Mouse (Mus musculus): ENCODE results near the gene Smad3. TPM values are rescaled to one million over a fixed set of nuclear protein-coding genes. Genes with fewer than 3 reads are reported as not detected.
A peak's percentile ranks its signal among the peaks of the same experiment; 100 is the strongest.

The Smad3 gene
- polyA plus RNA-seq, 1 experiment from 2014 or later = 24.0 TPM

DNA sequence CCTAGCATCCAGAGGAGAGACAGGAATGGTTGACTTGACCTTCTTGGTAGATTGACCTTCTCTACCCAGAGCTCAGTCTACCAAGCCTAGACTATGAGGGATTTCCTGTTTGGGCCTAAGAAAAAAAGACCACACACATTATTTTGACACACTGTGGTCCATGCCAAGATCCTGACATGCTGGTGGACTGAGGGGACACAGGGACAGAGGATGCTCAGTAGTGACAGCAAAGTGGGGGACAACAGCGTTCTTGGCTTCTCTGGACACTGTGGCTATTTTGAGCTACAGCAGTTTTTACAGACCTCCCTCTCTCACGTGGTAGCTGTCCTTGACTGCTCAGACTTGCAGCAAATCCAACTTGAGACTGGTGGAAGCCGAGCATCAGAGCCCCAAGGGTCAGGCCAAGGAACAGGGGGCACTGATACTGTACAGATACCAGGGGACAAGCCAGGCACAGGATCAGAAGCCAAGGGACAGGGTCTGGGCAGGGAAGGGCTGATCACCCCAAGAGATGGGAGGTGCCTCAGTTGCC, 40.3 kb downstream of the Smad3 start:
- 80% methylated on average over 3 of the region's 3 CpGs for WGBS
- Histone ChIP-seq H3K4me3 (ENCODE audit: low read depth, low read length) (no peak overlapping the region), H3K27me3 (ENCODE audit: control insufficient read depth, insufficient read depth, low read length) (no peaks in the 10 kb centered on the region), H3K4me2 (ENCODE audit: low read depth, severe bottlenecking) (no peak overlapping the region), H3K27ac (replicated peaks; ENCODE audit: low read depth, low read length) (no peak overlapping the region), H3K36me3 (ENCODE audit: control insufficient read depth, insufficient read depth, low read length) (no peaks in the 10 kb centered on the region; the same call in 1 of the 2 replicates), H3K4me1 (ENCODE audit: control insufficient read depth, insufficient read depth, low read length) (peaks cover 17% of the 10 kb centered on the region), H3K9me3 (ENCODE audit: control insufficient read depth, low read length) (no peaks in the 10 kb centered on the region), H3K9ac (ENCODE audit: low read length) (no peak overlapping the region)
- no peak for DNase-seq (ENCODE audit: low spot score)
- no peak for ATAC-seq (ENCODE audit: insufficient number of reproducible peaks, low FRiP score, low TSS enrichment, low read depth)

DNA sequence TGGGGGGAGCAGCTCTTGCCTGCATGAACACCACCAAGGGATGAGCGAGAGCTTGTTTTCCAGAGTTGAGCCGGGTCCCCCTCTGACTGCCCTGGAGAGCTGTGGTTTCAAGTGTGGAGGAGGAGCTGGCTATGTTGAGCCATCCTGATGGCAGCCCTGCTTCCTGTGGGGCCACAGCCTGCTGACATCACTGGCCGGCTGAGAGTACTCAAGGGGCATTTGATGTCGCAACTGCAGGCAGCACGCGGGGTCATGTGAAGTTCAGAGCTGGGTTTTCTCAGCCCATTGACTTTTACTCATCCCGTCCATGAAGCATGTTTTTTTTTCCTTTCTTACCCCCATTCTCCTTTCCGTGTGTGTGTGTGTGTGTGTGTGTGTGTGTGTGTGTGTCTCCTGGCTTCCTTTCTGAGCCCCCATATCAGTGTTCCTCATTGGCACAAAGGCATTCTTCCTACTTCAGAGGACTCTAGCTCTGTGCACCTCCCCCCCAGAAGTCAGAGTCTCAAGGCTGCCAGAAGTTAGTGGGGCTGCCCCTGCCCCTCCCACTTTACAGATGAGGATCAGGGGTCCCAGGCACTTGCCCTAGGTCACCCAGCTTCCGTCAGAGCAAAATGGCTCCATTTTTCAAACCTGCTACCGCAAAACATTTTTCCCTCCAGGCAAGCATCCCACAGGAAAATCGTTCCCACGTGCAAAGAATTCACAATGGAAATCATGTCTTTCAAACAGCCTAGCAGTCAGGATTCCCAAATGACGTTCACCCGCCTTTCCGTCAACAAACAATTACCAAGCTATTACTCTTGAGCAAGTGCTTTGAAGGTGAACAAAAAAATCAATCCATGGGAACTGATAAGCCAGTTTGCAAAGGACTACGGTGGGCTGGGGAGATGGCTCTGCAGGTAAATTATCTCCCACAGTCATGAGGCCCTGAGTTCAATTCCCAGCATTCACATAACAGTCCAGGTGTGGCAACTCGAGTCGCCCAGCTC, 41.4 kb downstream of the Smad3 start:
- ATAC-seq (ENCODE audit: insufficient number of reproducible peaks, low FRiP score, low TSS enrichment, low read depth) = no peak

DNA sequence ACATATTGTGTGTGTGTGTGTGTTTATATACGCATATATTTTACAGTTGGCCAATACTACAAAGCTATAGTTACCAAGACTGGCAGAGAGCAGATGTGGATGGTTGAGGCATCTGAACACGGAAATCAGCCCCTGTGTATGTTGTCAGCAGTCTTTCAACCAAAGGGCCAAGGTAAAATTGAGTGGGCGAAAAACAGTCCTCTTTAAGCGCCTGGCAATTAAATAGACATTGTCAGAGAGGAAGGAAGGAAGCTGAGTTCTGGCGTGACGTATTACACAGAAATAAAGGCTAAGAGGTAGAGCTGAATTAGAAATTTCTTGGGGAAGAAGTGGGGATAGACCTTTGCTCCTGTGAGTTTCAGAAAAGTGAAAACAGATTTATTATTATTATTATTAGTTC, 43.2 kb downstream of the Smad3 start:
- Histone ChIP-seq H3K27ac (replicated peaks; ENCODE audit: low read depth, low read length) (no peak overlapping the region), H3K4me2 (ENCODE audit: low read depth, severe bottlenecking) (no peak overlapping the region), H3K9ac (ENCODE audit: low read length) (no peak overlapping the region), H3K36me3 (ENCODE audit: control insufficient read depth, insufficient read depth, low read length) (peaks cover 4% of the 10 kb centered on the region; the same call in 1 of the 2 replicates), H3K4me3 (ENCODE audit: low read depth, low read length) (no peak overlapping the region), H3K9me3 (ENCODE audit: control insufficient read depth, low read length) (no peaks in the 10 kb centered on the region), H3K4me1 (ENCODE audit: control insufficient read depth, insufficient read depth, low read length) (peaks cover 17% of the 10 kb centered on the region), H3K27me3 (ENCODE audit: control insufficient read depth, insufficient read depth, low read length) (no peaks in the 10 kb centered on the region)
- no peak for DNase-seq (ENCODE audit: low spot score)
- WGBS = 69% methylated on average over 6 of the region's 6 CpGs
- ATAC-seq (ENCODE audit: insufficient number of reproducible peaks, low FRiP score, low TSS enrichment, low read depth) = no peak

More for the DNA sequence above, 41.4 kb downstream of the Smad3 start:
- no peaks in the 10 kb centered on the region; the same call in 1 of the 2 replicates for H3K36me3 ChIP-seq (ENCODE audit: control insufficient read depth, insufficient read depth, low read length)
- H3K27me3 ChIP-seq (ENCODE audit: control insufficient read depth, insufficient read depth, low read length) = no peaks in the 10 kb centered on the region
- no peak overlapping the region for H3K27ac ChIP-seq (replicated peaks; ENCODE audit: low read depth, low read length)
- no peak overlapping the region for H3K9ac ChIP-seq (ENCODE audit: low read length)
- WGBS = 21% methylated on average over 18 of the region's 18 CpGs
- DNase-seq (ENCODE audit: low spot score) = peak; percentile 47
- H3K4me1 ChIP-seq (ENCODE audit: control insufficient read depth, insufficient read depth, low read length) = peaks cover 17% of the 10 kb centered on the region
- H3K4me2 ChIP-seq (ENCODE audit: low read depth, severe bottlenecking) = no peak overlapping the region
- H3K4me3 ChIP-seq (ENCODE audit: low read depth, low read length) = no peak overlapping the region
- H3K9me3 ChIP-seq (ENCODE audit: control insufficient read depth, low read length) = no peaks in the 10 kb centered on the region

DNA sequence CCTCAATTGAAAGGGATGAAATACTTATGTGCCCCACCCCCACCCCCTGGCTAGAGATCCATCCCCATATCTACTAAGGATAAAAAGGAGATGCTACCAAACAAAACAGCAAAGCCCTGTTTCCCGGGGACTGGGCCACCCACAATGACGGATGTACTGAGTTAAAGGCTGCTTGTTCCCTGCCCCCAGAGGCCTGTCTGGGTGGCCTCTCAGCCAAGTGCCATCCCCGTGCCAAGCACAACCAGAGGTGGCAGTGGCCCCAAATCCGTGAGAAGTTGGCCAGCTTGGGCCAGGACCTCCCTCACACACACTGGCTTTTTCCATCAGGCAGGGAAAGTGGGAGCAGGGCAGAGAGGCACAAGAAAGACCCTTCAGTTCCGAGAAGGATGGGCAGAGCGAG, 45.0 kb downstream of the Smad3 start:
- no peaks in the 10 kb centered on the region; the same call in 1 of the 2 replicates for H3K9me3 ChIP-seq (ENCODE audit: control insufficient read depth, low read length)
- H3K27ac ChIP-seq (replicated peaks; ENCODE audit: low read depth, low read length) = no peak overlapping the region
- H3K4me2 ChIP-seq (ENCODE audit: low read depth, severe bottlenecking) = no peak overlapping the region
- no peaks in the 10 kb centered on the region for H3K27me3 ChIP-seq (ENCODE audit: control insufficient read depth, insufficient read depth, low read length)
- H3K4me1 ChIP-seq (ENCODE audit: control insufficient read depth, insufficient read depth, low read length) = peaks cover 24% of the 10 kb centered on the region
- H3K36me3 ChIP-seq (ENCODE audit: control insufficient read depth, insufficient read depth, low read length) = peaks cover 4% of the 10 kb centered on the region; the same call in 1 of the 2 replicates
- no peak for DNase-seq (ENCODE audit: low spot score)
- WGBS = 63% methylated on average over 6 of the region's 6 CpGs
- H3K9ac ChIP-seq (ENCODE audit: low read length) = no peak overlapping the region
- no peak overlapping the region for H3K4me3 ChIP-seq (ENCODE audit: low read depth, low read length)
- ATAC-seq (ENCODE audit: insufficient number of reproducible peaks, low FRiP score, low TSS enrichment, low read depth) = no peak

DNA sequence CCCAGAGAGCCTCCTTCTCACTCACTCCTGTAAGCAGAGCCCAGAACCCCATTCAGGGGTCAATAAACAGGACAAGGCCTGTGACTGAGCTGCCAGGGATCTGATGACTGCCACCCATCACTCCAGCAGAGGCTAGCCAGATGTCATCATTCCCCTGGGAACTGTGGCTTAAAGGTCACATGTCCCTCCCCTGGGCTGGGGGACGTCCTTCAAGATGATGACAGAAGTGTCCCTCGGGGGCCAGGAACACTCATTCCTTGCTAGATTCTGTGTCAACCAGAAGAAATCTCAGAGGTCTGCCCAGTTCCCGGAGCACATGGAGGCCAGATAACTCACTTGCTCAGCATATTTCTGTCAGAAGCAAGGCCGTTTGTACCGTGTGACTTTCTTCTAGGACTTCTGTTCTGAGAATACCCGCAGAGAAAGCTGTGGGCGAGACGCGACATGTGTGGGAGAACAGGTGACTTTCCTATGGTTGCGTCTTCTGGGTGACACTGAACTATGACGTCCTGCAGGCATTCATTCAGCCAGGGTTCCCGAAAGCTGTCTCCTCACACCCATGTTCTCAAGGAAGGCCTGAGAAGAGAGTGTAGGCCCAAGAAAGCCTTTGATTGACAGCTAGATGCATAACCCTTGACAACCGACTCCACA, 46.1 kb downstream of the Smad3 start:
- Histone ChIP-seq H3K36me3 (ENCODE audit: control insufficient read depth, insufficient read depth, low read length) (peaks cover 4% of the 10 kb centered on the region; the same call in 1 of the 2 replicates), H3K4me3 (ENCODE audit: low read depth, low read length) (no peak overlapping the region), H3K9ac (ENCODE audit: low read length) (no peak overlapping the region), H3K9me3 (ENCODE audit: control insufficient read depth, low read length) (no peaks in the 10 kb centered on the region; the same call in 1 of the 2 replicates), H3K27me3 (ENCODE audit: control insufficient read depth, insufficient read depth, low read length) (no peaks in the 10 kb centered on the region), H3K4me1 (ENCODE audit: control insufficient read depth, insufficient read depth, low read length) (peaks cover 27% of the 10 kb centered on the region), H3K27ac (replicated peaks; ENCODE audit: low read depth, low read length) (no peak overlapping the region), H3K4me2 (ENCODE audit: low read depth, severe bottlenecking) (no peak overlapping the region)
- WGBS = 77% methylated on average over 13 of the region's 13 CpGs
- no peak for ATAC-seq (ENCODE audit: insufficient number of reproducible peaks, low FRiP score, low TSS enrichment, low read depth)
- DNase-seq (ENCODE audit: low spot score) = no peak

DNA sequence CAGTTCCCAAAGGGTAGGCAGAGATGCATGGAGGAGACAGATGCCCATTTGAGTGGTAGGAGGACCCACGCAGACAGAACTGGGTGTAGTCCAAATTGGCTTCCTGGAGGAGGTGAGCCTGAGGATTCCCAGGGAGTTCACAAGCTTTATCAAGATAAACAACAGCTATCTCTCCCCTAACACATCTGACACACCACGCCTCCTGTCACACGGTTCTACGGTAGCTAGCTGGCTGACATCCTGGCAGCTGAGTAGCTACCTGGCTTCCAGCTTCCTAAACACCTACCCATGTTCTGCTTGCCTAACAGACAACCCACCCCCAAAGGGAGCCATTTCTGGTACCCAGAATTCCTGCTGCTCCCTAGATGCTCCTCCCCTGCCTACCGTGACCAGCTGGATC, 47.9 kb downstream of the Smad3 start:
- 97% methylated on average over 5 of the region's 5 CpGs for WGBS
- Histone ChIP-seq H3K4me1 (ENCODE audit: control insufficient read depth, insufficient read depth, low read length) (peaks cover 30% of the 10 kb centered on the region; the same call in 1 of the 2 replicates), H3K4me3 (ENCODE audit: low read depth, low read length) (no peak overlapping the region), H3K27ac (replicated peaks; ENCODE audit: low read depth, low read length) (no peak overlapping the region), H3K9me3 (ENCODE audit: control insufficient read depth, low read length) (no peaks in the 10 kb centered on the region; the same call in 1 of the 2 replicates), H3K4me2 (ENCODE audit: low read depth, severe bottlenecking) (no peak overlapping the region), H3K9ac (ENCODE audit: low read length) (no peak overlapping the region), H3K27me3 (ENCODE audit: control insufficient read depth, insufficient read depth, low read length) (no peaks in the 10 kb centered on the region), H3K36me3 (ENCODE audit: control insufficient read depth, insufficient read depth, low read length) (peaks cover 4% of the 10 kb centered on the region; the same call in 1 of the 2 replicates)
- ATAC-seq (ENCODE audit: insufficient number of reproducible peaks, low FRiP score, low TSS enrichment, low read depth) = no peak
- no peak for DNase-seq (ENCODE audit: low spot score)

DNA sequence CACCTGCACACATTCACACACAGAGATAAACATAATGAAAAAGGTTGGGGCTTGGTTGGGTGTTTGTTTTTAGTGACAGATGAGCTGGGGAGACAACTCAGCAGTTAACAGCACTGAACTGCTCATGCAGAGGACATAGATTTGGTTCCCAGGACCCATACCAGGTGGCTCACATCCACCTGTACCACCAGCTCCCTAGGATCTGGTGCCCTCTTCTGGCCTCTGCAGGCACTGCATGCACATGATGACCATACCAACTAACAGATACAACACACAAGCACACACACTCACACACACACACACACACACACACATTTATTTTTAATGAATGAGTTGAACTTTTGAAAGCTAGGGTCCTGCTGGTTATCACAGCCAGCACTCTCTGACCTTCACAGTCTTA, 48.5 kb downstream of the Smad3 start:
- Histone ChIP-seq H3K27me3 (ENCODE audit: control insufficient read depth, insufficient read depth, low read length) (no peaks in the 10 kb centered on the region), H3K9me3 (ENCODE audit: control insufficient read depth, low read length) (no peaks in the 10 kb centered on the region; the same call in 1 of the 2 replicates), H3K4me2 (ENCODE audit: low read depth, severe bottlenecking) (no peak overlapping the region), H3K27ac (replicated peaks; ENCODE audit: low read depth, low read length) (no peak overlapping the region), H3K36me3 (ENCODE audit: control insufficient read depth, insufficient read depth, low read length) (peaks cover 4% of the 10 kb centered on the region; the same call in 1 of the 2 replicates), H3K9ac (ENCODE audit: low read length) (no peak overlapping the region), H3K4me1 (ENCODE audit: control insufficient read depth, insufficient read depth, low read length) (peaks cover 30% of the 10 kb centered on the region; the same call in 1 of the 2 replicates), H3K4me3 (ENCODE audit: low read depth, low read length) (no peak overlapping the region)
- DNase-seq (ENCODE audit: low spot score) = no peak
- no peak for ATAC-seq (ENCODE audit: insufficient number of reproducible peaks, low FRiP score, low TSS enrichment, low read depth)

Data from limb, embryonic 11.5 days (tissue).